Mouse (Mus musculus) stomach, embryonic 15.5 days (tissue): ENCODE results near the gene Olfr1113. TPM values are rescaled to one million over a fixed set of nuclear protein-coding genes. Genes with fewer than 3 reads are reported as not detected.
"Not testable (repeated sequence)": the region's sequence is repeated elsewhere in the genome, so short reads cannot be mapped to it uniquely, and the experiment has no call there.

Experiments used
- ATAC-seq: fragments of 200-750 bp; cut with Nextera tagmentation; 2 replicates; pipeline ENCODE4 v1.8.0; 2017; ENCODE audit warnings: low read depth, moderate number of reproducible peaks, moderate TSS enrichment; ENCODE audit not compliant: insufficient read depth, low FRiP score
- H3K27ac ChIP-seq: fragments of 300-500 bp; sonication (generic); 2 replicates; pipeline ENCODE4 v1.5.1; 2015; ENCODE audit warnings: mild to moderate bottlenecking, inconsistent platforms
- H3K27me3 ChIP-seq: fragments of 300-500 bp; sonication (generic); replicated peaks from 2 replicates; pipeline ENCODE4 v1.6.1; 2015; ENCODE audit warnings: inconsistent platforms
- H3K36me3 ChIP-seq: fragments of 300-500 bp; sonication (generic); 2 replicates; pipeline ENCODE4 v1.6.1; 2015; ENCODE audit warnings: inconsistent platforms
- H3K4me1 ChIP-seq: fragments of 300-500 bp; sonication (generic); 2 replicates; pipeline ENCODE4 v1.6.1; 2015; ENCODE audit warnings: inconsistent platforms
- H3K4me2 ChIP-seq: fragments of 300-500 bp; sonication (generic); 2 replicates; pipeline ENCODE4 v1.6.1; 2015; ENCODE audit warnings: mild to moderate bottlenecking, inconsistent platforms
- H3K4me3 ChIP-seq: fragments of 300-500 bp; sonication (generic); replicated peaks from 2 replicates; pipeline ENCODE4 v1.5.1; 2015; ENCODE audit warnings: inconsistent platforms
- H3K9ac ChIP-seq: fragments of 300-500 bp; sonication (generic); 2 replicates; pipeline ENCODE4 v1.6.1; 2015; ENCODE audit warnings: inconsistent platforms
- H3K9me3 ChIP-seq: fragments of 300-500 bp; sonication (generic); 2 replicates; pipeline ENCODE4 v1.6.1; 2016; ENCODE audit warnings: inconsistent platforms
- WGBS: fragments of 180-500 bp; shearing (Covaris S2); methylation state at CpG from one replicate; pipeline ENCODE4 v1.1.7; 2015; 5-methylcytosine and 5-hydroxymethylcytosine counted together
- microRNA-seq: library from miRNA; unstranded; fragments of <30 nt; microRNA quantifications from one replicate; pipeline ENCODE4, GENCODE M21; 2016
- polyA plus RNA-seq: library from polyadenylated mRNA; unstranded; fragments of >200 nt; fragmentation: Nextera tagmentation; extraction: Ambion mirVana; gene quantifications from 2 replicates; pipeline ENCODE4 v1.2.1, GENCODE M21; 2015

Gene Olfr1113
- not detected in 2 replicates for polyA plus RNA-seq

GRCm38 (mm10) chr2:87208670-87209069 lies at the start of gene Olfr1113:
Gene Olfr1113 (plus strand): TSS chr2:87208970.
- Histone ChIP-seq H3K4me1 (no peaks in the 10 kb centered on the region), H3K36me3 (no peaks in the 10 kb centered on the region), H3K9me3 (no peaks in the 10 kb centered on the region), H3K27ac (no peak within 1 kb of the TSS), H3K27me3 (no peaks in the 10 kb centered on the region), H3K4me2 (no peak within 1 kb of the TSS), H3K4me3 (no peak within 1 kb of the TSS), H3K9ac (no peak within 1 kb of the TSS)
- no peak for ATAC-seq
- WGBS, result 76% methylated on average over 2 of the region's 2 CpGs

- not testable (repeated sequence) for H3K9me3 ChIP-seq, H3K27ac ChIP-seq, H3K36me3 ChIP-seq, H3K9ac ChIP-seq, H3K4me1 ChIP-seq, ATAC-seq, H3K4me2 ChIP-seq, H3K4me3 ChIP-seq, H3K27me3 ChIP-seq
- 84% methylated on average over 2 of the region's 2 CpGs for WGBS
Measured at GRCm38 (mm10) chr2:87167731-87168130, 41.0 kb upstream of the Olfr1113 start.

DNA sequence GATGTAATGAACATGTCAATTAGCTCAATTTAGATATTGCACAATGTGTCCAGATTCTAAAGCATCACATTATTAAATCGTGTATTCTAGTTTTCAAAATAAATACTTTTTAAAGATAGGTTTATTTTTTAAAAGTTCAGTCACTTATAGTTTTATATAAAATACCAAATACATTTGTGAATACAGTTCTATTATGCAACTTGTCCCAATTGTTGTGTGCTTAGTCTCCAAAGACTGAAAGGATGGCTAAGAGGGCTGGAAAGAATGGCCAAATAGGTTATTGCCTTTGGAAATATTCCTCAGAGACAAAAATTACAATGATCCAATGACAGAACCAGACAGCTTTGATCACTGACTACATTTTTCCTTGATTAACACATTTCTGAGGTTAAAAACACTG lies 21.3 kb upstream of the Olfr1113 start, which contains the start of gene Olfr1112:
Gene Olfr1112 (plus strand): TSS at position 301 of the 400 bp plus-strand sequence.
- Histone ChIP-seq H3K4me1 (no peaks in the 10 kb centered on the region), H3K9ac (no peak within 1 kb of the TSS), H3K4me2 (no peak within 1 kb of the TSS), H3K27ac (no peak within 1 kb of the TSS), H3K4me3 (no peak within 1 kb of the TSS), H3K36me3 (no peaks in the 10 kb centered on the region), H3K9me3 (no peaks in the 10 kb centered on the region), H3K27me3 (no peaks in the 10 kb centered on the region)
- no peak for ATAC-seq
- 86% methylated on average over 1 of the region's 1 CpGs for WGBS

DNA sequence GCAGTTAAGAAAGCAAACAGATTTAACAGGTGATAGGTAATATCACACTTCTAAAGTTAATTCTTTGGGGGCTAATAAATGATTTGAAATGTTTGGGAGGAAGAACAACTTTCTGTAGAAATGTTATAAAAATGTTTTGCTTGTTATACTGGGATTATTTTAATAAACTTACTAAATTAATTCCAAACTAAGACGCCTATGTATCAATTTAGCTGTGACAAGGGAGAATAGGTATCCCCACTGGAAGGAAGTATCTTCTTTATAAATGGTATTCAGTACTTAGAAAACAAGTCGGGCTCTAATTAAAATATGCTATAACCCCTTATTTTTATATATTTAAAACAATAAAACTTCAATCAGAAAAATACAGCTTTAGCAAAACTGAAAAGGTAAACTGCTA lies 38.9 kb downstream of the Olfr1113 start, which contains the start of gene Olfr1115:
Gene Olfr1115 (plus strand): TSS at position 301 of the 400 bp plus-strand sequence.
- H3K4me3 ChIP-seq, result no peak within 1 kb of the TSS
- ATAC-seq, result no peak
- no peaks in the 10 kb centered on the region for H3K9me3 ChIP-seq
- H3K27ac ChIP-seq, result no peak within 1 kb of the TSS
- H3K36me3 ChIP-seq, result no peaks in the 10 kb centered on the region
- H3K4me2 ChIP-seq, result no peak within 1 kb of the TSS
- no peak within 1 kb of the TSS for H3K9ac ChIP-seq
- 81% methylated on average over 2 of the region's 2 CpGs for WGBS
- no peaks in the 10 kb centered on the region for H3K27me3 ChIP-seq
- no peaks in the 10 kb centered on the region for H3K4me1 ChIP-seq

Small RNA genes lying within 50 kb of the gene (microRNA-seq; reads per million reads assigned to microRNA genes)
- gene Gm27438, result not detected

Other genes with a start within 250 kb of the Olfr1113 start
- not detected in 2 replicates for gene Olfr1099, start 248.3 kb upstream of the Olfr1113 start, polyA plus RNA-seq
- gene Olfr1100, start 229.0 kb upstream of the Olfr1113 start, polyA plus RNA-seq, result not detected in 2 replicates
- gene Olfr1101, start 217.7 kb upstream of the Olfr1113 start, polyA plus RNA-seq, result not detected in 2 replicates
- not detected in 2 replicates for gene Olfr1102, start 210.6 kb upstream of the Olfr1113 start, polyA plus RNA-seq
- gene Olfr1104, start 181.9 kb upstream of the Olfr1113 start, polyA plus RNA-seq, result not detected in 2 replicates
- gene Olfr1105, start 172.4 kb upstream of the Olfr1113 start, polyA plus RNA-seq, result not detected in 2 replicates
- not detected in 2 replicates for gene Olfr1106, start 156.7 kb upstream of the Olfr1113 start, polyA plus RNA-seq
- gene Olfr1107, start 133.2 kb upstream of the Olfr1113 start, polyA plus RNA-seq, result not detected in 2 replicates
- gene Olfr1109, start 113.0 kb upstream of the Olfr1113 start, polyA plus RNA-seq, result not detected in 2 replicates
- gene Olfr259, start 94.4 kb upstream of the Olfr1113 start, polyA plus RNA-seq, result not detected in 2 replicates
- gene Olfr1110, start 68.7 kb upstream of the Olfr1113 start, polyA plus RNA-seq, result not detected in 2 replicates
- gene Olfr1111, start 56.3 kb upstream of the Olfr1113 start, polyA plus RNA-seq, result not detected in 2 replicates
- not detected in 2 replicates for gene Olfr1112, start 21.2 kb upstream of the Olfr1113 start, polyA plus RNA-seq
- gene Olfr1115, start 39.0 kb downstream of the Olfr1113 start, polyA plus RNA-seq, result not detected in 2 replicates
- not detected in 2 replicates for gene Olfr1116, start 58.6 kb downstream of the Olfr1113 start, polyA plus RNA-seq
- gene Olfr1118, start 98.6 kb downstream of the Olfr1113 start, polyA plus RNA-seq, result not detected in 2 replicates
- gene Olfr1120, start 145.8 kb downstream of the Olfr1113 start, polyA plus RNA-seq, result not detected in 2 replicates
- gene Olfr1121, start 160.9 kb downstream of the Olfr1113 start, polyA plus RNA-seq, result not detected in 2 replicates
- gene Olfr1122, start 176.9 kb downstream of the Olfr1113 start, polyA plus RNA-seq, result not detected in 2 replicates
- gene Olfr1123, start 207.7 kb downstream of the Olfr1113 start, polyA plus RNA-seq, result not detected in 2 replicates
- gene Olfr1124, start 221.3 kb downstream of the Olfr1113 start, polyA plus RNA-seq, result 0.06 TPM in 1 of 2 replicates, not detected in the other
- gene Olfr1126, start 245.0 kb downstream of the Olfr1113 start, polyA plus RNA-seq, result not detected in 2 replicates